Mouse (Mus musculus) CD4-positive, CD25-positive, alpha-beta regulatory T cell, adult 2 months (primary cell): ENCODE data around the gene Eif2ak2.

ENCODE experiments used
- DNase-seq: peaks from one replicate; pipeline ENCODE4 v3.0.0-alpha.2; 2012; ENCODE audit warnings: low read depth, low spot score

Eif2ak2 gene

GRCm38 (mm10) chr17:78834856-78835835 lies 47.2 kb downstream of the Eif2ak2 start, which contains the start of the genes Heatr5b and Gpatch11:
TSS of gene Heatr5b (minus strand) at chr17:78835364.
TSS of gene Gpatch11 (plus strand) at chr17:78835567.
- DNase-seq, result peak; percentile 99

DNA sequence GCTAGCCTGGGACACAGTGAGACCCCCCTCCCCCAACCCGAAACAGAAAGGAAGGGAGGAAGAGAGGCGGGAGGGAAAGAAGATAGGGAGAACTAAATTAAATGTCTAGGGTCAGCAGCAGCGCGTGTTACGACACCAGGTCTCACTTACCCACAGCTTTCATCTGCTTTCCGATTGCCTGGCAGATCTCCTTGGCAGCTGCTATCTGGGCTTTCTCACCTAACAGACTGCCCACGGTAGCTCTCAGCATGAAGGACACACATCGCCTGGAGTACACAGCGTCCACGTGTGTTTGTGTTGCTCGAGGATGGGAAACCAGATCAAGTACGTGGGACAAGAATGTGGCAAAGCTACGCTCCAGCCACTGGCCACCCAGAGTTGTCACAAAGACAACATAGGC lies 58.0 kb downstream of the Eif2ak2 start:
- DNase-seq, result no peak

DNA sequence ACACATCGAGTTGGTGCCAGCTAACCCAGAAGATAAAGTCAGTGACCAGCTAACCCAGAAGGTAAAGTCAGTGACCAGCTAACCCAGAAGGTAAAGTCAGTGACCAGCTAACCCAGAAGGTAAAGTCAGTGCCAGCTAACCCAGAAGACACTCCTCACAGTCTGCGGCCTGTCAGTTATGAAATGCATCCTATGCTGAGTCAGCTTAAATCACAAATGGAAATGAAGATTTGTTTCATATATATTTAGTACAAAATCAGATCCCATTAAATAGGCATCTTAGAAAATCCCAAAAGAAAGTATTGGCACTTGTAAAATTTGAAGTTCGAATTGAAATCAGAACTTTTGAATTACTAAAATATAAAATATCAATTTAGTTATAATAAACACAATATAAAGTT lies 72.8 kb downstream of the Eif2ak2 start:
- DNase-seq, result no peak

DNA sequence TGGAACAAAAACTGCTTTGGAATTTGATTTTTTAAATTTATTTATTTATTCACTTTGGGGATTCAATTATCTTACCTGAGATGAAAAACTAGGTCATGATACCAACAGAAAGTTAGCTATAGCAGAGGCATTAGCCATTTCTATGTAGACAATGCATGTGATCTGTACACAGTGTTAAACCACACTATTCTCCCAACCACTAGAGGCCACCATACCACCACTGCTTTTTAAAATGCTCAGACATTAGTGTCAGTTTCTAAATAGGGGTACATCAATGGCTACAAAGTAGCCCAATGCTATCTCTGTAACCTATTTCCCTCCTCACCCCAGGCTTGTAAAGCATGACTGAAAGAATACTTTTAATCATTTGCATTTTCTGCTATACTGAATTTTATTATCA lies 73.4 kb downstream of the Eif2ak2 start:
- peak; percentile 52 for DNase-seq
